Mouse (Mus musculus): ENCODE results near the gene Glud1. TPM values are rescaled to one million over a fixed set of nuclear protein-coding genes. Genes with fewer than 3 reads are reported as not detected.

Glud1 gene
- total and polyA plus RNA-seq, 3 experiments, result 87.3 to 143 (median 116) TPM

- no peak for DNase-seq (ENCODE audit: extremely low read depth)
- dilution Hi-C loops (cut with MboI; ENCODE audit: extremely low pct_ligation_motif_present, extremely low pct_unique_long_range_greater_than_20kb, low sequenced_read_pairs) (no loop called here), in situ Hi-C loops (cut with MboI; ENCODE audit: low pct_ligation_motif_present, low pct_unique_long_range_greater_than_20kb, low sequenced_read_pairs) (no loop called here)
- Histone ChIP-seq H3K9ac (ENCODE audit: insufficient read depth, low read depth) (no peak overlapping the region), H3K9me3 (replicated peaks; ENCODE audit: low read length) (peaks cover 9% of the 10 kb centered on the region), H3K4me1 (ENCODE audit: control insufficient read depth in 1 of 2, insufficient read depth in 2 of 2) (0 out of 4 replicates have a peak, but pooled peaks cover 0 to 3% of the 10 kb centered on the region in 2 experiments), H3K36me3 (replicated peaks in 1 of 2; ENCODE audit: control insufficient read depth in 1 of 2, insufficient read depth in 1 of 2, low read length in 1 of 2) (no peaks in the 10 kb centered on the region), H3K27me3 (replicated peaks) (no peaks in the 10 kb centered on the region), H3K4me2 (ENCODE audit: insufficient read depth, low read depth, poor library complexity, severe bottlenecking) (no peak overlapping the region), H3K4me3 (replicated peaks in 1 of 3; ENCODE audit: low read depth in 2 of 3, low read length in 2 of 3, poor library complexity in 1 of 3) (no peak overlapping the region), H3K79me2 (replicated peaks; ENCODE audit: control insufficient read depth, extremely low read depth, insufficient read depth, poor library complexity, severe bottlenecking) (no peaks in the 10 kb centered on the region), H3K27ac (ENCODE audit: insufficient read depth, low read depth) (no peak overlapping the region)
- TF ChIP-seq ZMIZ1 (IDR thresholded peaks at IDR 0.05; ENCODE audit: low read depth, low read length) (no peak), JUND (conservative IDR thresholded peaks at IDR 0.05; ENCODE audit: low read depth, low read length) (no peak), MAX (IDR thresholded peaks at IDR 0.05; ENCODE audit: low read length) (no peak), TBP (conservative IDR thresholded peaks at IDR 0.05; ENCODE audit: low read depth, low read length) (no peak), MYC (IDR thresholded peaks at IDR 0.05; ENCODE audit: low read depth, low read length) (no peak), UBTF (IDR thresholded peaks at IDR 0.05; ENCODE audit: low read depth, low read length) (no peak), RCOR1 (conservative IDR thresholded peaks at IDR 0.05; ENCODE audit: low read depth, low read length) (no peak), IRF4 (IDR thresholded peaks at IDR 0.05; ENCODE audit: low read depth, low read length) (no peak), ETS1 (conservative IDR thresholded peaks at IDR 0.05; ENCODE audit: low read depth, low read length) (no peak), ZNF384 (IDR thresholded peaks at IDR 0.05; ENCODE audit: low read depth, low read length) (no peak), ELF1 (IDR thresholded peaks at IDR 0.05; ENCODE audit: low read depth, low read length) (no peak), CHD2 (IDR thresholded peaks at IDR 0.05; ENCODE audit: low read length) (no peak), USF1 (IDR thresholded peaks at IDR 0.05; ENCODE audit: low read depth, low read length) (no peak), POLR2AphosphoS2 (IDR thresholded peaks at IDR 0.05; ENCODE audit: low read depth, low read length) (no peak), MEF2A (IDR thresholded peaks at IDR 0.05; ENCODE audit: borderline replicate concordance, low read depth, low read length) (no peak)
Observed at GRCm38 (mm10) chr14:34359676-34360244, 49.2 kb downstream of the Glud1 start.

DNA sequence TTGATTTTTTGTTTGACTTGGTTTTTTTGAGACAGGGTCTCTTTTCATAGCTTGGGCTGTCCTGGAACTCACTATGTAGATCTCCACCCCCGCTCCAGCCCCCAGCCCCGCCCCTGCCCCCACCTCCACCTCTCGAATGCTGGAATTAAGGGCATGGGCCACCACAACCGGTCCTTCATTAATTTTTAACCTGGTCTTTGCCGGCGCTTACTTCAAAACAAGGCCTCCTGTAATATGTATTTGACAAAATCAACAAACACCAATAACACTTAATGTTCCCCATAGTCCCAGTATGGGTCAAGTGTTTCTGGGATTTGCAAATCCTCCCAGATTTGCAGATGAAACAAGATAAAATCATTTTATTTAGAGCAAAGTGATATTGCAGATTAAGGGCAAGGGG, 49.7 kb downstream of the Glud1 start:
- Histone ChIP-seq H3K27ac (ENCODE audit: insufficient read depth, low read depth) (no peak overlapping the region), H3K27me3 (replicated peaks) (no peaks in the 10 kb centered on the region), H3K9ac (ENCODE audit: insufficient read depth, low read depth) (no peak overlapping the region), H3K4me3 (replicated peaks in 1 of 3; ENCODE audit: low read depth in 2 of 3, low read length in 2 of 3, poor library complexity in 1 of 3) (no peak overlapping the region), H3K79me2 (replicated peaks; ENCODE audit: control insufficient read depth, extremely low read depth, insufficient read depth, poor library complexity, severe bottlenecking) (no peaks in the 10 kb centered on the region), H3K4me2 (ENCODE audit: insufficient read depth, low read depth, poor library complexity, severe bottlenecking) (no peak overlapping the region), H3K4me1 (ENCODE audit: control insufficient read depth in 1 of 2, insufficient read depth in 2 of 2) (0 out of 4 replicates have a peak, but pooled peaks cover 0 to 3% of the 10 kb centered on the region in 2 experiments), H3K36me3 (replicated peaks in 1 of 2; ENCODE audit: control insufficient read depth in 1 of 2, insufficient read depth in 1 of 2, low read length in 1 of 2) (no peaks in the 10 kb centered on the region), H3K9me3 (replicated peaks; ENCODE audit: low read length) (peaks cover 13% of the 10 kb centered on the region)
- in situ Hi-C loops (cut with MboI; ENCODE audit: low pct_ligation_motif_present, low pct_unique_long_range_greater_than_20kb, low sequenced_read_pairs) (no loop called here), dilution Hi-C loops (cut with MboI; ENCODE audit: extremely low pct_ligation_motif_present, extremely low pct_unique_long_range_greater_than_20kb, low sequenced_read_pairs) (no loop called here)
- no peak for DNase-seq (ENCODE audit: extremely low read depth)
- TF ChIP-seq ZNF384 (IDR thresholded peaks at IDR 0.05; ENCODE audit: low read depth, low read length), result no peak
- no peak for TF ChIP-seq ELF1 (IDR thresholded peaks at IDR 0.05; ENCODE audit: low read depth, low read length)
- no peak for TF ChIP-seq USF2 (conservative IDR thresholded peaks at IDR 0.05; ENCODE audit: low read depth, low read length)
- no peak for TF ChIP-seq NELFE (IDR thresholded peaks at IDR 0.05; ENCODE audit: low read depth, low read length)
- TF ChIP-seq ZKSCAN1 (IDR thresholded peaks at IDR 0.05; ENCODE audit: borderline replicate concordance, low read depth, low read length), result no peak
- no peak for TF ChIP-seq MXI1 (IDR thresholded peaks at IDR 0.05; ENCODE audit: low read depth, low read length)
